Mouse (Mus musculus) lung, postnatal 0 days (tissue): Measurements from ENCODE around the gene Lrrc25. TPM values are rescaled to one million over a fixed set of nuclear protein-coding genes. Genes with fewer than 3 reads are reported as not detected.

Experiments used
- ATAC-seq: fragments of 200-750 bp; cut with Nextera tagmentation; 2 replicates; pipeline ENCODE4 v1.8.0; 2017; ENCODE audit warnings: moderate library complexity
- DNase-seq: peaks from one replicate; pipeline ENCODE4 v3.0.0-alpha.2; 2016; ENCODE audit warnings: low spot score
- H3K27ac ChIP-seq: fragments of 300-500 bp; sonication (generic); 2 replicates; pipeline ENCODE4 v1.5.1; 2014; ENCODE audit warnings: antibody characterized with exemption, mild to moderate bottlenecking, low read length, mixed read lengths
- H3K27me3 ChIP-seq: fragments of 300-500 bp; sonication (generic); replicated peaks from 2 replicates; pipeline ENCODE4 v1.6.1; 2014; ENCODE audit warnings: low read length, mixed read lengths; ENCODE audit not compliant: insufficient read depth
- H3K36me3 ChIP-seq: fragments of 300-500 bp; sonication (generic); 2 replicates; pipeline ENCODE4 v1.6.1; 2014; ENCODE audit warnings: low read length, mixed read lengths; ENCODE audit not compliant: insufficient read depth
- H3K4me1 ChIP-seq: fragments of 300-500 bp; sonication (generic); 2 replicates; pipeline ENCODE4 v1.6.1; 2014; ENCODE audit warnings: antibody characterized with exemption, low read depth, low read length, mixed read lengths; ENCODE audit not compliant: insufficient read depth
- H3K4me2 ChIP-seq: fragments of 300-500 bp; sonication (generic); replicated peaks from 2 replicates; pipeline ENCODE4 v1.6.1; 2014; ENCODE audit warnings: low read depth, mild to moderate bottlenecking, low read length, moderate library complexity, mixed read lengths
- H3K4me3 ChIP-seq: fragments of 300-500 bp; sonication (generic); 2 replicates; pipeline ENCODE4 v1.5.1; 2014; ENCODE audit warnings: low read depth, low read length
- H3K9ac ChIP-seq: fragments of 300-500 bp; sonication (generic); replicated peaks from 2 replicates; pipeline ENCODE4 v1.6.1; 2014; ENCODE audit warnings: low read depth, mild to moderate bottlenecking
- H3K9me3 ChIP-seq: fragments of 300-500 bp; sonication (generic); 2 replicates; pipeline ENCODE4 v1.6.1; 2016; ENCODE audit warnings: low read length, mixed read lengths
- CTCF ChIP-seq: IDR thresholded peaks from 2 replicates; pipeline ENCODE4 v1.5.1; 2016; ENCODE audit warnings: antibody characterized with exemption, mild to moderate bottlenecking
- EP300 ChIP-seq: IDR thresholded peaks from 2 replicates; pipeline ENCODE4 v1.6.1; 2016; ENCODE audit warnings: antibody characterized with exemption, mild to moderate bottlenecking, control low read depth
- WGBS: fragments of 180-500 bp; shearing (Covaris S2); extraction: QIAGEN DNeasy Blood & Tissue Kit; methylation state at CpG from one replicate; pipeline ENCODE4 v1.1.7; 2014; 5-methylcytosine and 5-hydroxymethylcytosine counted together
- polyA plus RNA-seq: library from polyadenylated mRNA; unstranded; fragments of >200 nt; fragmentation: Nextera tagmentation; extraction: Ambion mirVana; gene quantifications from 2 replicates; pipeline ENCODE4 v1.2.1, GENCODE M21; 2015

Gene Lrrc25
- polyA plus RNA-seq, 1 experiment from 2014 or later: 4.2 TPM

DNA sequence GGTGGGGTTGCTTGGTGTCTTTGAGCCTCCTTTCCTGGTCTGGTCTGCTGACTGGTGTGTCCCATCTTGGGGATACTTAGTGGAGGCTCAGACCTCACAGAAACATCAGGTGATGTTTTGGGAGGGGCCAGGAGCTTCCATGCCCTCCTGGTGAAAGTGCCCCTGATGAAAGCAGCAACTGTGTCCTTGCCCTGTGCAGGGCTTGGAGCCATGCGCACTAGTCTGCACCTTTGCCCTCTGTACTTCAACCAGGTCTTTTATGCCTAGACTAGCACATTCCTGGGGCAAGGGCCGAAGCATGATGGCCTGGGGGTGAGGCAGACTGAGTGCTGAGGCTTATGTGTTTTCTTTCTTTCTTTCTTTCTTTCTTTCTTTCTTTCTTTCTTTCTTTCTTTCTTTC is 49.6 kb downstream of the Lrrc25 start:
- TF ChIP-seq EP300 (no peak), CTCF (no peak)
- H3K9me3 ChIP-seq: no peaks in the 10 kb centered on the region
- H3K4me2 ChIP-seq: no peak overlapping the region
- no peak overlapping the region for H3K9ac ChIP-seq
- H3K27me3 ChIP-seq: no peaks in the 10 kb centered on the region
- H3K4me1 ChIP-seq: no peaks in the 10 kb centered on the region
- H3K4me3 ChIP-seq: no peak overlapping the region
- WGBS: 50% methylated on average over 2 of the region's 2 CpGs
- no peak overlapping the region for H3K27ac ChIP-seq
- ATAC-seq: no peak
- no peaks in the 10 kb centered on the region for H3K36me3 ChIP-seq
- DNase-seq: no peak

DNA sequence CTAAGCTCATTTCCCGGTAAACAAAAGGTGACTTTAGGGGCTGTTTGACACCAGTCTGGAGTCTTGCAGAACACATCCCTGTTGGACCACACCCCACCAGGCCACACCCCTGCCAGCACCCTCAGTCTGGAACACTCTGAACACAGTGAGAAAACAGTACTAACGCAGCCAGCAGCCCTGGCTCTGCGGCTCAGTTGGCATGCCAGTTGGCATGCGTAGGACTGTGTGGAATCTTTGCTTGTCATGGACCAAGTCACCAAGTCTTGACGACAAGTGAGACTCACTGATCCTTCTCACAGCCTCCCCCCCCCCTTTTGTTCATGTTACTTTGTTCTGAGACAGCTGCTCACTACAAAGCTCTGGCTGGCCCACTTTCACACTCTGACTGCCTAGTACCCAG is 51.1 kb downstream of the Lrrc25 start:
- no peak overlapping the region for H3K4me3 ChIP-seq
- H3K27me3 ChIP-seq: no peaks in the 10 kb centered on the region
- H3K9ac ChIP-seq: no peak overlapping the region
- no peaks in the 10 kb centered on the region for H3K36me3 ChIP-seq
- ATAC-seq (peak; percentile 75), DNase-seq (peak; percentile 53)
- no peak for TF ChIP-seq EP300
- TF ChIP-seq CTCF: no peak
- H3K4me1 ChIP-seq: no peaks in the 10 kb centered on the region
- H3K27ac ChIP-seq: no peak overlapping the region
- H3K9me3 ChIP-seq: no peaks in the 10 kb centered on the region
- H3K4me2 ChIP-seq: no peak overlapping the region
- 41% methylated on average over 5 of the region's 5 CpGs for WGBS

Other genes with a start within 250 kb of the Lrrc25 start
- 0.13 and 0.29 TPM in 2 replicates for gene Comp, start 242.6 kb upstream of the Lrrc25 start, polyA plus RNA-seq
- gene Crtc1, start 176.6 kb upstream of the Lrrc25 start, polyA plus RNA-seq: 5.1 and 7.0 TPM in 2 replicates
- 19.0 and 21.6 TPM in 2 replicates for gene Klhl26, start 139.2 kb upstream of the Lrrc25 start, polyA plus RNA-seq
- 4.1 and 5.2 TPM in 2 replicates for gene Tmem59l, start 128.8 kb upstream of the Lrrc25 start, polyA plus RNA-seq
- 98.7 and 112 TPM in 2 replicates for gene Crlf1, start 123.0 kb upstream of the Lrrc25 start, polyA plus RNA-seq
- gene Rex1bd, start 109.4 kb upstream of the Lrrc25 start, polyA plus RNA-seq: 103 and 117 TPM in 2 replicates
- gene Uba52, start 105.4 kb upstream of the Lrrc25 start, polyA plus RNA-seq: 723 and 836 TPM in 2 replicates
- gene Fkbp8, start 88.4 kb upstream of the Lrrc25 start, polyA plus RNA-seq: 222 and 228 TPM in 2 replicates
- 56.1 and 62.4 TPM in 2 replicates for gene Kxd1, start 88.2 kb upstream of the Lrrc25 start, polyA plus RNA-seq
- gene Ell, start 76.7 kb upstream of the Lrrc25 start, polyA plus RNA-seq: 11.8 and 13.0 TPM in 2 replicates
- gene Isyna1, start 21.8 kb upstream of the Lrrc25 start, polyA plus RNA-seq: 49.1 and 57.8 TPM in 2 replicates
- gene Ssbp4, start 7.3 kb upstream of the Lrrc25 start, polyA plus RNA-seq: 117 and 125 TPM in 2 replicates
- 1.3 and 2.3 TPM in 2 replicates for gene Gdf15, start 16.3 kb downstream of the Lrrc25 start, polyA plus RNA-seq
- gene Pgpep1, start 44.2 kb downstream of the Lrrc25 start, polyA plus RNA-seq: 32.9 and 34.4 TPM in 2 replicates
- 95.9 and 104 TPM in 2 replicates for gene Lsm4, start 57.1 kb downstream of the Lrrc25 start, polyA plus RNA-seq
- 107 and 109 TPM in 2 replicates for gene Jund, start 82.8 kb downstream of the Lrrc25 start, polyA plus RNA-seq
- 0.04 and 0.07 TPM in 2 replicates for gene Iqcn, start 87.3 kb downstream of the Lrrc25 start, polyA plus RNA-seq
- gene Gm3336, start 102.4 kb downstream of the Lrrc25 start, polyA plus RNA-seq: 0.50 and 0.54 TPM in 2 replicates
- gene Pde4c, start 107.6 kb downstream of the Lrrc25 start, polyA plus RNA-seq: 0.93 and 2.0 TPM in 2 replicates
- gene Rab3a, start 138.5 kb downstream of the Lrrc25 start, polyA plus RNA-seq: 17.6 and 28.6 TPM in 2 replicates
- 57.4 and 88.8 TPM in 2 replicates for gene Mpv17l2, start 144.8 kb downstream of the Lrrc25 start, polyA plus RNA-seq
- 28.0 and 30.5 TPM in 2 replicates for gene Pik3r2, start 160.6 kb downstream of the Lrrc25 start, polyA plus RNA-seq
- 7.3 and 7.6 TPM in 2 replicates for gene Mast3, start 188.9 kb downstream of the Lrrc25 start, polyA plus RNA-seq
- 0.13 and 0.16 TPM in 2 replicates for gene Il12rb1, start 192.3 kb downstream of the Lrrc25 start, polyA plus RNA-seq
- 9.4 and 10.7 TPM in 2 replicates for gene Arrdc2, start 223.6 kb downstream of the Lrrc25 start, polyA plus RNA-seq
- 0.24 and 0.25 TPM in 2 replicates for gene Kcnn1, start 247.1 kb downstream of the Lrrc25 start, polyA plus RNA-seq